Mouse (Mus musculus) left cerebral cortex, postnatal 36 days (tissue): Measurements from ENCODE around the gene Plb1. TPM values are rescaled to one million over a fixed set of nuclear protein-coding genes. Genes with fewer than 3 reads are reported as not detected.

Experiments
- DNase-seq, 2 experiments: peaks; one replicate each; pipeline ENCODE4 v3.0.0; 2021 to 2022; ENCODE audit warnings: low spot score in 2 of 2, mixed read lengths in 1 of 2
- intact Hi-C: fragments of 180-260 bp; cut with DNase I; formaldehyde crosslinking; loops from one replicate; pipeline ENCODE4 v1.15.1; 2025
- total RNA-seq, 2 experiments: library from RNA; stranded (reverse); gene quantifications; 2 replicates each; pipeline ENCODE4 v1.2.3; 2021

Gene Plb1
- total RNA-seq, 2 experiments from 2014 or later: 0.68 to 2.1 TPM

GRCm38 (mm10) chr5:32361441-32362235 lies 129.1 kb downstream of the Plb1 start:
- intact Hi-C loops: no loop called here
- DNase-seq: no peak

DNA sequence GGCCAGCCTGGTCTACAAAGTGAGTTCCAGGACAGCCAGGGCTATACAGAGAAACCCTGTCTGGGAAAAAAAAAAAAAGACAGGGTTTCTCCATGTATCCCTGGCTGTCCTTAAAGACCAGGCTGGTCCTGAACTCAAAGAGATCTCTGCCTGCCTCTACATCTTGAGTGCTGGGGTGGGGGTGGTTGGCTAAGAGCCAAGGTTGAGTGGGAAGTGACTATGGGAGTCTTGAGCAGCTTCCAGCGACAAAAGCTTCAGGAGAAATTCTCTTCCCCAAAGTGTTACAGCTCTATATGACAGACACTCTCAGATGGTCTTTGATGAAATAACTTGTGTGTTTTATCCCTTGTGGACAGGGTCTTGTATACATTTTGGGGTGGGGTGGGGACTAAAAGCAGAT lies 136.9 kb downstream of the Plb1 start:
- peak in 1 of 2 experiments; percentile 26 for DNase-seq
- intact Hi-C loops: no loop called here

GRCm38 (mm10) chr5:32371239-32371638 lies 138.7 kb downstream of the Plb1 start:
- DNase-seq: no peak
- intact Hi-C loops: no loop called here

DNA sequence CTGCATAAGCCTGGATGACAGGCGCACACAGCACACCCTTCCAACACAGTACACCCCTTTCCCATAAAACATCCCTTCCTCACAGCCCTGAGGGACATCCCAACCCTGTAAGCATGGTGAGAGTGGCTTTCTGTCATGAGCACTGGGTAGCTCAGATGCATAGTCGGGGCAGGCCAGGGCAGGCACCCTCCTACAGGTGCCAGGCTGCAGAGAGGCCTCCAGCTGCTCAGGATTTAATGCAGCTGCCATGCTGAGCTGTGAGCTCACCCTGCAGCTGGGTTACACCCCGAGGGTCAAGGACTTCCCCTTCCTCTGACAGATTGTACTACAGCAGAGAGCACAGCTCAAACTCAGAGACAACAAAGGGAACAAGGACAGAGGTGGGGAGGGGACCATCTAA lies 146.0 kb downstream of the Plb1 start:
- DNase-seq: no peak
- intact Hi-C loops: no loop called here

DNA sequence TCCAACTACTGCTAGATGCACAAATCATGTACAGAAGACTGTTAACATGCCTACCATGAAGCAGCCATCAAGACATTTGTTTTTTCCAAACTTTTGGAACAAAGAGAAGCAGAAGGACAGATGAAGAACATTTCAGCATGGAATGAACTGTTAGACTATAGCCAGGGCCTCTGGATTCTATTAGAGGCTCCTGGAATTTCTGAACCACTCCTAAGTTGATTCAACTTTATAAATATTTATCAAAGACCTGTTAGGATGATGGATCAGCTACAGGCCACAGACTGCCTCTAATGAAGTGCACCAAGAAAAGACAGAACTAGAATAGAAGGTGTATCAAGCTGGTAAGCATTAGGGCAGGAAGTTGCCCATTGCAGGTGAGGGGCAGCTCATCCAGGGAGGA lies 156.1 kb downstream of the Plb1 start:
- DNase-seq: no peak
- intact Hi-C loops: no loop called here

- DNase-seq: no peak
Observed at GRCm38 (mm10) chr5:32390295-32390694, 157.8 kb downstream of the Plb1 start.

DNA sequence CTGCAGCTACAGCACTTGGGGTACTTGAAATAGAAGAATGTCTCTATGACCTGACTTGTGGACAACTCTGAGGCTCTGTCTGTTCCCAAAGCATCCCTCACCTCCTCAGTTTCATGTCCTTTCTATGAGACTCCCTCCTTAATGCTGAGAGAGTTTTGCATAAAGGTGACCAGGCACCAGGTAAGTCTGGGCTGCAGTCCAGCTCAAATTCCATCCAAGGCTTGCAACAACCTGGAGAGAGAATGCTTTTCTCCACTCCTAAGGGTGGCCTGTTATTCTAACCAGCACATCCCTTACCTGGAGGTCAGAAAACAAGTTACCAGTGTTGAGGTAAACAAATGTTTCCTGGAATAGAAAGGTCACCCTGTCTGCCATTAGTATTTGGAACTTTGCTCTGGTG lies 159.8 kb downstream of the Plb1 start:
- intact Hi-C loops: no loop called here
- DNase-seq: no peak

More at GRCm38 (mm10) chr5:32390295-32390694, 157.8 kb downstream of the Plb1 start:
- intact Hi-C loops: no loop called here

- intact Hi-C loops: no loop called here
- DNase-seq: no peak
Observed at GRCm38 (mm10) chr5:32394586-32394985, 162.1 kb downstream of the Plb1 start.

GRCm38 (mm10) chr5:32395101-32395892 lies 162.8 kb downstream of the Plb1 start:
- intact Hi-C loops: no loop called here
- no peak for DNase-seq

GRCm38 (mm10) chr5:32397719-32398118 lies 165.2 kb downstream of the Plb1 start:
- no peak for DNase-seq
- intact Hi-C loops: no loop called here

GRCm38 (mm10) chr5:32400926-32401325 lies 168.4 kb downstream of the Plb1 start:
- intact Hi-C loops: loop anchor here (5.0 kb wide), 1 partner anchor 56 kb away; the partner anchor contains the start of gene Ppp1cb
- DNase-seq: no peak

DNA sequence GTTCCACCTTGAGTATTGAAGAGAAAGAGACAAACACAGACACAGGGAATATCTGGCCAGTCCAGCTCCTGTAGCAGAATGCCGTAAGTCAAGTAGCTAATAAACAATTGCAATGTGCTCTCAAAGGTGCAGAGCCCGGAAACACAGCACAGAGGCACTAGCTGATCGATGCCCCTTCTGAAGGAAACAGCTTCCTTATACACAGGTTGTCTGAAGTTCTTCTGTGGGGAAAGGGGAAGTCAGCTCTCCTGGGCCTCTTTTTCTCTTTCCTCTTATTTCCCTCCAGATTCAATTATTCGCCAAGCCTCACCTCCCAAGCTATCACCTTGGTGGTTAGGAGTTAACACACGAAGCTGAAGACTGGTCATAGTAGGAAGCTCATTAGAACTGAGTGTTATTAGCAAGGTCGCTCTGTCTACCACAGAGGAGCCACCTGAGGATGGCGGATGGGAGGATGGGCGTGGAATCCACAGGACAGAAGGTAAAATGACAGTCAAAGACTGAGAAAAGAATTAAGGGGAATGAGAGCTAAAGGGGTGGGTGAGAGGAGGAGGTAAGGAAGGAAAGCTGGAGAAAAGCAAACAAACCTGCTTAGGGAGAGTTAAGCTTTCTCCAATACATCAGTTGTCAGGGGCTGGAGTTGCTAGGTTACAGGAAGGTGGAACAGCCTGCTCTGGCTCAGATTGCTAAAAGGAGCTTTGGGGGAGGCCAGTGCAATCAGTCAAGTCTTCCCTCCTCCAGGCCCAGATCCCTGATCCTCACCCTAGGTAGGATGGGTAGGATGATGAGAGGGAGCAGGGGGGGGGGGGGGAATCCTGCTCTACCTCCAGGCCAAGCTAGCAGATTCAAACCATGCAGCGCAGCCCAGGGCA lies 170.8 kb downstream of the Plb1 start:
- intact Hi-C loops: loop anchor here (5.0 kb wide), 1 partner anchor 54 kb away; the partner anchor contains the start of gene Ppp1cb
- DNase-seq: no peak

DNA sequence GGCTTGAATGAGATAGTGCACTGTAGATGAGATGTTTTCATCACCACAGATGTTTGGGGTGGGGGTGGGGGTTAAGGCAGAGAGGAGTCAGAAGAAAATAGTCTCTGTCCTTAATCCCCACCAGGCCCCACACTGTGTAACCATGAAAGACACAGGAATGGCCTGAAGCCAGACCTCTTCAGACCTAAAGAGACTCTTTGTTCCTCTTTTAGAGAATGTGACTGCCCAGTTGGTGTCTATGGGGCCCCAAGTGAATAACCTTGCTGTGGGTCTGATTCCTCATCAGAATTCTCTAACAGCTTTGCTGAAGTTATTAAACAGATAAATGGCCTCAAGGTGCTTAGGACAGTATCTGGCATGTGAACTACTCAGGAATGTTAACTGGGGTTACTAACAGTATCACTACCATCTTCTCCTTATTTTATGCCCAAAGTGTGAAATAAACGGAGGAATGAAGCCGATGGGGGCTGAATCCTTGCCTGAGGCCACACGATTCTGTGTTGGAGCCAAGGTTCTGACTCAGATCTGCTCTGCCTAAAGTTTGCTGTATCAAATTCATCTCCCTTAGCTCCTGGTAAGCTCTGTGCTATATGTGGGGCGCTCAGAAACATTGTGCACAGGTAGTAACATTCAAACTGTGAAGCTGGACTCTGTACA lies 172.8 kb downstream of the Plb1 start:
- intact Hi-C loops: no loop called here

GRCm38 (mm10) chr5:32408771-32409170 lies 176.3 kb downstream of the Plb1 start:
- DNase-seq: no peak
- intact Hi-C loops: no loop called here

More for the DNA sequence above, 172.8 kb downstream of the Plb1 start:
- no peak for DNase-seq

DNA sequence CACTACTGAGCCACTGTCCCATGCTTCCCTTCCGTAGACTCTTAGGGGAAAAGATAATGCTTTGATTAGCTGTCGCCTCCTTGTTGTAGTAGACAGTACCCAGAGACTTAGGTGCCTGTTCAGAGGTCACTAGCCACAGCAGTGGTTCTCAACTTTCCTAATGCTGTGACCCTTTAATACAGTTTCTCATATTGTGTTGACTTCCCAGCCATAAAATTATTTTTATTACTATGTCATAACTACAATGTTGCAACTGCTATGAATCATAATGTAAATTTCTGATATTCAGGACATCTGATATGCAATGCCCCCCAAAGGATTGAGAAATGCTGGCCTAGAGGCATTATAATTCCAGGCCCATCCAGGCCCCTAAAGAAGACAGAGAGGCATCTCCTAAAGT lies 177.2 kb downstream of the Plb1 start:
- intact Hi-C loops: no loop called here
- DNase-seq: no peak

DNA sequence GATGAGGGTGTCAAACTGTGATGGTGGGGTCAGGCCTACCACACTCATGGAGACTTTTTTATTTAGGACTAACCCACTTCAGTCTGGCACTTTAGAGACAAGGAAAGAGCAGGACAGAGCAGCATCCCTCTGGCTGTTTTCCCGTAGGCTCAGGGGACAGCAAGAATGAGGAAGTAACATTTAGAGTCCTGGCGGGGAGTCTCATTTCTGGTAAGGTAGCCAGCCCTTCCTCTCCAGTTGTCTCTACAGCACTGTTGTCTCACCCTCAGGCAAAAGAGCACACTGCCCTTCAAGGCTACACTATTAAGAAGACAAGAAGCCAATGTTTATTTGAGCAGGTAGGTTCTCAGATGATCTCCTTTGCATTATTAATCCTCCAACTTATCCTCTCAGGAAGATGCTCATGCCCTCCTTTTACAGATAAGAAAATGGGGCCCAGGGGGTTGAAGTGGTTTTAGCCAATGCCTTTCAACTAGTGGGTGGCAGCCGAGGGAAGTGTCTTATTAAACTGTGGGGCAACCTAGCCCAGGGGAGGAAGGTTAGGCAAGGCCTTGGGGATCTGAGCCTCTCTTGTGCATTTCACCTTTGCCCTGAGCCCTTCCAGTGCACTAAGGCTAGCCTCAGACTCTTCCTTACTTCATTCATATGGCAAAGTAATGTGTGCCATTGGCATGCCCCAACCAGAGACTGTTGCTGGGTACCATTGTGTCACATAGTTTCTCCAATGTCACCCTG lies 178.6 kb downstream of the Plb1 start:
- DNase-seq: peak in 1 of 2 experiments; percentile 0
- intact Hi-C loops: no loop called here

DNA sequence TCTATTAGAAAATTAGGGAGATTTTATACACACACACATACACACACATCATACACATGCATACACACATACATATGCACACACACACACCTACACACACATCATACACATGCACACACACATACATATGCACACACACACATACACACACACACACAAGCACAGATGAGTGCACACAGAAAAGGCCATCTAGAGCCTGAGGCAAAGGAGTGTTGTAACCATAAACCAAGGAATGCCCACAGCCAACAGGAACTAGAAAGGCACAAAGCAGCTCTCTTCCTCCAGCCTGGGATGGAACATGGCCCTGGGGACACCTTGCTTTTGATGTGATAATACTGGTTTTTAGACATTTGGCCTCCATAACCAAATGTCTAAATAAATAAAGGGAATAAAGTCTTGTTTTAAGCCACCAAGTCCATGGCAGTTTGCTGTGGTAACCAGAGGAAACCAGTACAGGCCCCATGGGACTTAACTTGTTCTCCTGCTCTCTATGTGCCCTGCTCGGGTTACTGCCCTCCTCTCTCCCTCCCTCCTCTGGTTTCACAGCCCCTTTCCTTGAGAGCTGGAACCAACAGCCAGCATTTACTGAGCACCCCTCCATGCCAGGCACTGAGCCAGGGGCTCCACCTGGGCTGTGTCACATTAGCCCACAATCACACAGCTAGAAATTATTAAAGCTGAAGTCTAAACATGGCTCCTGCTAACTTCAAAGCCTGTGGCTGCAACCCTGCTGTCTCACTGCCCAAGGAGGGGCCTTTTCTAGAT lies 179.9 kb downstream of the Plb1 start:
- intact Hi-C loops: no loop called here
- peak in 1 of 2 experiments; percentile 2 for DNase-seq

- intact Hi-C loops: no loop called here
- DNase-seq: no peak
Observed at GRCm38 (mm10) chr5:32413083-32413482, 180.6 kb downstream of the Plb1 start.
